Mouse (Mus musculus): ENCODE results near the gene Stx5a. TPM values are rescaled to one million over a fixed set of nuclear protein-coding genes. Genes with fewer than 3 reads are reported as not detected.

Stx5a gene
- polyA plus RNA-seq, 1 experiment from 2014 or later = 114 TPM

- peak; percentile 93 for DNase-seq (ENCODE audit: low spot score)
These were observed 57.2 kb downstream of the Stx5a start, which contains the start of gene Polr2g for GRCm38 (mm10) chr19:8798264-8798946. Gene Polr2g, minus strand, starts transcription at chr19:8798577.

GRCm38 (mm10) chr19:8798947-8799315 is 57.7 kb downstream of the Stx5a start:
- DNase-seq (ENCODE audit: low spot score) = no peak

- peak; percentile 96 for DNase-seq (ENCODE audit: low spot score)
These were observed 61.1 kb downstream of the Stx5a start, which contains the start of gene Zbtb3 for GRCm38 (mm10) chr19:8802130-8802821. Gene Zbtb3, plus strand, starts transcription at chr19:8802555.

- DNase-seq (ENCODE audit: low spot score) = no peak
These were observed 62.1 kb downstream of the Stx5a start for GRCm38 (mm10) chr19:8803204-8803780.

GRCm38 (mm10) chr19:8803879-8804660 is 62.9 kb downstream of the Stx5a start:
- no peak for DNase-seq (ENCODE audit: low spot score)

Small RNA genes within 50 kb of the gene (microRNA-seq; reads per million reads assigned to microRNA genes)
- 1.7 reads per million for gene Mir6992 (ENCODE audit: borderline number of aligned reads)

Other genes with a start within 250 kb of the Stx5a start
- 0.04 and 0.22 TPM in 2 replicates for gene Slc22a8, start 150.2 kb upstream of the Stx5a start, polyA plus RNA-seq (2015; fragmentation: Nextera tagmentation; extraction: Ambion mirVana)
- gene Slc22a6, start 123.4 kb upstream of the Stx5a start, polyA plus RNA-seq (2015; fragmentation: Nextera tagmentation; extraction: Ambion mirVana) = not detected in 2 replicates
- gene Chrm1, start 77.6 kb upstream of the Stx5a start, polyA plus RNA-seq (2015; fragmentation: Nextera tagmentation; extraction: Ambion mirVana) = 0.04 and 0.05 TPM in 2 replicates
- 122 and 131 TPM in 2 replicates for gene Slc3a2, start 18.0 kb upstream of the Stx5a start, polyA plus RNA-seq (2015; fragmentation: Nextera tagmentation; extraction: Ambion mirVana)
- 101 and 103 TPM in 2 replicates for gene Wdr74, start 5.6 kb upstream of the Stx5a start, polyA plus RNA-seq (2015; fragmentation: Nextera tagmentation; extraction: Ambion mirVana)
- gene 1700092M07Rik, start 695 bp upstream of the Stx5a start, polyA plus RNA-seq (2015; fragmentation: Nextera tagmentation; extraction: Ambion mirVana) = 0.79 and 0.84 TPM in 2 replicates
- gene Nxf1, start 15.7 kb downstream of the Stx5a start, polyA plus RNA-seq (2015; fragmentation: Nextera tagmentation; extraction: Ambion mirVana) = 182 and 200 TPM in 2 replicates
- 205 and 223 TPM in 2 replicates for gene Tmem223, start 29.6 kb downstream of the Stx5a start, polyA plus RNA-seq (2015; fragmentation: Nextera tagmentation; extraction: Ambion mirVana)
- gene Tmem179b, start 33.1 kb downstream of the Stx5a start, polyA plus RNA-seq (2015; fragmentation: Nextera tagmentation; extraction: Ambion mirVana) = 154 and 166 TPM in 2 replicates
- gene Taf6l, start 45.0 kb downstream of the Stx5a start, polyA plus RNA-seq (2015; fragmentation: Nextera tagmentation; extraction: Ambion mirVana) = 24.1 and 24.7 TPM in 2 replicates
- gene Polr2g, start 57.2 kb downstream of the Stx5a start, polyA plus RNA-seq (2015; fragmentation: Nextera tagmentation; extraction: Ambion mirVana) = 233 and 246 TPM in 2 replicates
- gene Zbtb3, start 61.1 kb downstream of the Stx5a start, polyA plus RNA-seq (2015; fragmentation: Nextera tagmentation; extraction: Ambion mirVana) = 2.9 and 3.5 TPM in 2 replicates
- gene Ttc9c, start 77.9 kb downstream of the Stx5a start, polyA plus RNA-seq (2015; fragmentation: Nextera tagmentation; extraction: Ambion mirVana) = 44.1 and 49.8 TPM in 2 replicates
- 4.3 and 5.3 TPM in 2 replicates for gene Hnrnpul2, start 78.6 kb downstream of the Stx5a start, polyA plus RNA-seq (2015; fragmentation: Nextera tagmentation; extraction: Ambion mirVana)
- gene AC129217.1, start 88.4 kb downstream of the Stx5a start, polyA plus RNA-seq (2015; fragmentation: Nextera tagmentation; extraction: Ambion mirVana) = not detected in 2 replicates
- gene Bscl2, start 96.1 kb downstream of the Stx5a start, polyA plus RNA-seq (2015; fragmentation: Nextera tagmentation; extraction: Ambion mirVana) = 54.6 and 63.0 TPM in 2 replicates
- 0.36 and 0.66 TPM in 2 replicates for gene Gng3, start 97.8 kb downstream of the Stx5a start, polyA plus RNA-seq (2015; fragmentation: Nextera tagmentation; extraction: Ambion mirVana)
- 0.78 and 1.1 TPM in 2 replicates for gene Lrrn4cl, start 109.4 kb downstream of the Stx5a start, polyA plus RNA-seq (2015; fragmentation: Nextera tagmentation; extraction: Ambion mirVana)
- gene Ubxn1, start 130.1 kb downstream of the Stx5a start, polyA plus RNA-seq (2015; fragmentation: Nextera tagmentation; extraction: Ambion mirVana) = 171 and 178 TPM in 2 replicates
- 106 and 119 TPM in 2 replicates for gene Uqcc3, start 139.5 kb downstream of the Stx5a start, polyA plus RNA-seq (2015; fragmentation: Nextera tagmentation; extraction: Ambion mirVana)
- gene Lbhd1, start 142.3 kb downstream of the Stx5a start, polyA plus RNA-seq (2015; fragmentation: Nextera tagmentation; extraction: Ambion mirVana) = 67.6 and 70.2 TPM in 2 replicates
- not detected in 2 replicates for gene Gm49403, start 142.5 kb downstream of the Stx5a start, polyA plus RNA-seq (2015; fragmentation: Nextera tagmentation; extraction: Ambion mirVana)
- 80.7 and 98.0 TPM in 2 replicates for gene 1810009A15Rik, start 147.4 kb downstream of the Stx5a start, polyA plus RNA-seq (2015; fragmentation: Nextera tagmentation; extraction: Ambion mirVana)
- gene Gm49416, start 147.5 kb downstream of the Stx5a start, polyA plus RNA-seq (2015; fragmentation: Nextera tagmentation; extraction: Ambion mirVana) = not detected in 2 replicates
- gene Ints5, start 151.6 kb downstream of the Stx5a start, polyA plus RNA-seq (2015; fragmentation: Nextera tagmentation; extraction: Ambion mirVana) = 32.4 and 33.6 TPM in 2 replicates
- gene Ganab, start 156.7 kb downstream of the Stx5a start, polyA plus RNA-seq (2015; fragmentation: Nextera tagmentation; extraction: Ambion mirVana) = 51.9 and 55.5 TPM in 2 replicates
- 28.4 and 29.3 TPM in 2 replicates for gene B3gat3, start 179.0 kb downstream of the Stx5a start, polyA plus RNA-seq (2015; fragmentation: Nextera tagmentation; extraction: Ambion mirVana)
- 4.7 TPM in 2 replicates for gene Rom1, start 187.9 kb downstream of the Stx5a start, polyA plus RNA-seq (2015; fragmentation: Nextera tagmentation; extraction: Ambion mirVana)
- 25.2 and 27.1 TPM in 2 replicates for gene Eml3, start 188.1 kb downstream of the Stx5a start, polyA plus RNA-seq (2015; fragmentation: Nextera tagmentation; extraction: Ambion mirVana)
- 203 and 214 TPM in 2 replicates for gene Mta2, start 200.5 kb downstream of the Stx5a start, polyA plus RNA-seq (2015; fragmentation: Nextera tagmentation; extraction: Ambion mirVana)
- gene Tut1, start 212.4 kb downstream of the Stx5a start, polyA plus RNA-seq (2015; fragmentation: Nextera tagmentation; extraction: Ambion mirVana) = 31.2 and 32.4 TPM in 2 replicates
- 326 and 340 TPM in 2 replicates for gene Eef1g, start 225.6 kb downstream of the Stx5a start, polyA plus RNA-seq (2015; fragmentation: Nextera tagmentation; extraction: Ambion mirVana)
- gene Ahnak, start 247.9 kb downstream of the Stx5a start, polyA plus RNA-seq (2015; fragmentation: Nextera tagmentation; extraction: Ambion mirVana) = 20.3 and 22.3 TPM in 2 replicates